Mouse (Mus musculus): ENCODE data around the gene Wdr91. TPM values are rescaled to one million over a fixed set of nuclear protein-coding genes. Genes with fewer than 3 reads are reported as not detected.

The Wdr91 gene
- polyA plus RNA-seq, 1 experiment = 56.0 TPM

DNA sequence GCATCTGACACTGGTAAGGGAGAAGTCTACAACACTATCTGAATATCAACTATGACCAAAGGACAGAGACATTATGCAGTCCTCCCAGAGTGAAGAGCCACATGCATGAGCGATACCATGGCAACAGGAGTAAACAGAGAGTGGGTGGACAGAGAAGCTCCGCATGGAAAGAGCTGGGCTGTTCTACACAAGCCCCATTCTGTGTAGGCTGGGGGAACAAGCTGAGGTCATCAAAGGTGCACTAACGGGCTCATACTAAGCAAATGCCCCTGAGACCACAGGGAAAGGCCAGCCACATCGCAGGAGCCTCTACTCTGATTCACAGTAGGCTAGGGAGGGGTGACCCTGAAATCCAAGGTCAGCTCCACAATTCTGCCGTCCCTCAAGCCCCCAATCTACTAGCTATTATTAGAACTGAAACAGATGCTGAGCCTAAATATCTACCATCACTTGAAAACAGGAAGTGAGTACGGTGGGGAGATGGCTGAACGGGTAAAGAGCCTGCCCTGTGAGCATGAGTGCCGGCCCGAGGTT is 8.7 kb downstream of the Wdr91 start:
- Histone ChIP-seq H3K27me3 (replicated peaks; ENCODE audit: control insufficient read depth, insufficient read depth, low read length) (no peaks in the 10 kb centered on the region), H3K27ac (ENCODE audit: insufficient read depth, low read depth, low read length) (no peak overlapping the region), H3K4me3 (ENCODE audit: insufficient read depth, low read depth, low read length) (no peak overlapping the region), H3K36me3 (ENCODE audit: control insufficient read depth, insufficient read depth, low read length) (peaks cover 1% of the 10 kb centered on the region), H3K4me1 (ENCODE audit: control insufficient read depth, insufficient read depth, low read length) (peaks cover 8% of the 10 kb centered on the region)
- WGBS = 62% methylated on average over 9 of the region's 9 CpGs
- TF ChIP-seq POLR2A (IDR thresholded peaks at IDR 0.05; ENCODE audit: low read depth, low read length) (no peak), CTCF (conservative IDR thresholded peaks at IDR 0.05; ENCODE audit: insufficient read depth, insufficient read length, low read depth, low read length) (no peak)
- DNase-seq = no peak

DNA sequence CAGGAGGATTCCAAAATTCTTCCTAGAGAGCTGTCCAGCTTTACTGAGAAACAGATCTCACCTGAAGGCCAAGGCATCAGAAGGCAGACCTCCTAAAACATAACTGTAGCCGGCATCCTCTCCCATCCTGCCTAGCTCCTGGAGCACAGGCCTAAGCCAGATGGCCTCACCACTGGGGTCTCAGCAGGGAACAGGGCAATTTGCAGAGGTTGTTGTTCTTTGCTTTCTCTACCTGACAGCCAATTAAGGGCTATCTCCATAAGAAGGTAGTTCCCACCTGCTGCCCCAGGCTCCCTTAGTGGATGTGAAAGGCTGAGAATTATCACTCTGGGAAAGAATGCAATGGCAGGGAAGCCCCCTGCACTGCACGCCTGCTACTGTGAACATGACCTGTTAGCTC is 9.7 kb downstream of the Wdr91 start:
- TF ChIP-seq CTCF (conservative IDR thresholded peaks at IDR 0.05; ENCODE audit: insufficient read depth, insufficient read length, low read depth, low read length) (no peak), POLR2A (IDR thresholded peaks at IDR 0.05; ENCODE audit: low read depth, low read length) (no peak)
- H3K27ac ChIP-seq (ENCODE audit: insufficient read depth, low read depth, low read length) = no peak overlapping the region
- WGBS = 94% methylated on average over 2 of the region's 2 CpGs

DNA sequence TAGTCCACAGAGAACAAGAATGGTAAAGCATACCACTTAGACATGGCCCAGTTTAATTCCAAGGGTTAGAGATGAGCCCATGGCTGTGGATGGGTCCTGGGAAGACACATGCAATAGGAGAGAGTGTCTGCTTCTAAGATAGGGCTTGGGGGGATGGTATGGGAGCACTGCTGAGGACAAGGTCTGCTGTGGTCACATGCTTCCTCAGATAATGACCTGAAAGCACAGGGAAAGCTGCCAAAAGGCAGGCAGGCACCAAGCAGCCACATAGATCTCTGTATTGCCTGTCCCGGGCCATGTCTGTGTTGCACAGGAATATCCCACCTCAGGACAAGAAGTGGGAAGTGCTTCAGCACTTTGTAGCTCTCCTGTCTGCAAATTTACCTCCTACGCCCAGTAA is 11.5 kb downstream of the Wdr91 start:
- Histone ChIP-seq H3K27ac (ENCODE audit: insufficient read depth, low read depth, low read length) (peak overlapping the region; percentile 64; the same call in 1 of the 2 replicates), H3K4me1 (ENCODE audit: control insufficient read depth, insufficient read depth, low read length) (peaks cover 3% of the 10 kb centered on the region; the same call in 1 of the 2 replicates), H3K4me3 (ENCODE audit: insufficient read depth, low read depth, low read length) (no peak overlapping the region), H3K27me3 (replicated peaks; ENCODE audit: control insufficient read depth, insufficient read depth, low read length) (no peaks in the 10 kb centered on the region), H3K36me3 (ENCODE audit: control insufficient read depth, insufficient read depth, low read length) (peaks cover 3% of the 10 kb centered on the region; the same call in 1 of the 2 replicates)
- WGBS = 60% methylated on average over 2 of the region's 2 CpGs
- peak; percentile 88 for DNase-seq
- TF ChIP-seq POLR2A (IDR thresholded peaks at IDR 0.05; ENCODE audit: low read depth, low read length) (no peak), CTCF (conservative IDR thresholded peaks at IDR 0.05; ENCODE audit: insufficient read depth, insufficient read length, low read depth, low read length) (no peak)

More for the DNA sequence above, 9.7 kb downstream of the Wdr91 start:
- no peaks in the 10 kb centered on the region for H3K27me3 ChIP-seq (replicated peaks; ENCODE audit: control insufficient read depth, insufficient read depth, low read length)
- H3K4me3 ChIP-seq (ENCODE audit: insufficient read depth, low read depth, low read length) = no peak overlapping the region
- peaks cover 5% of the 10 kb centered on the region for H3K4me1 ChIP-seq (ENCODE audit: control insufficient read depth, insufficient read depth, low read length)
- DNase-seq = no peak
- peaks cover 1% of the 10 kb centered on the region for H3K36me3 ChIP-seq (ENCODE audit: control insufficient read depth, insufficient read depth, low read length)

DNA sequence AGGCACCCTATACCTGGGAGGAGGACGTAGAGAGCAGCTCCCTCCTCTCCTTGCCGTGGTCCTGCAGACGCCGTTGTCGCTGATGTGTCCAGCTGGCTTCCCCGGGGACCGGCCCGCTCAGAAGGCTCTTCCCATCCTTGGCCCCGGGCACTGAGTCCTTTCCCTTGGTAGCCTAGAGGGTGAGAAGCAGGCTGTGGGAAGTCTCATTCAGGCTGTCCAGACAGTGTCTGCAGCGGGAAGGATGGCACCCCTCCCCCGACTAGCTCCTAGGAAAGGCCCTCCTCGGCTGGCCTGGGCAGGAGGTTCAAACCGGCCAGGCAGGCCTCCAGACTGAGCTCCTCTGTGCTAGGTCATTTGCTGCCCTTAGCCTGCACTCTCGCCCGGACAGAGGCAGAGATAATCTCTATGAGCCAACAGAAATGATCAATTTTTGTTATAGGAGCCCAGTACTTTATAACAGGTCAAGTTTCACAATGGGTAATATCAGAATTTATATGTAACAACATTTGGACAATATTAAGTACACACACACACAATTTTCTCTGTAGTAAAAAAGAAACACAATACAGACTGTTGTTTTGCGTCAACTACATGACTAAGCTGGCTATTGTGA is 14.4 kb downstream of the Wdr91 start:
- peaks cover 1% of the 10 kb centered on the region; the same call in 1 of the 2 replicates for H3K36me3 ChIP-seq (ENCODE audit: control insufficient read depth, insufficient read depth, low read length)
- H3K4me1 ChIP-seq (ENCODE audit: control insufficient read depth, insufficient read depth, low read length) = peaks cover 3% of the 10 kb centered on the region; the same call in 1 of the 2 replicates
- TF ChIP-seq POLR2A (IDR thresholded peaks at IDR 0.05; ENCODE audit: low read depth, low read length) = no peak
- no peak for TF ChIP-seq CTCF (conservative IDR thresholded peaks at IDR 0.05; ENCODE audit: insufficient read depth, insufficient read length, low read depth, low read length)
- no peak for DNase-seq
- no peak overlapping the region for H3K27ac ChIP-seq (ENCODE audit: insufficient read depth, low read depth, low read length)
- no peak overlapping the region for H3K4me3 ChIP-seq (ENCODE audit: insufficient read depth, low read depth, low read length)
- WGBS = 69% methylated on average over 16 of the region's 16 CpGs
- H3K27me3 ChIP-seq (replicated peaks; ENCODE audit: control insufficient read depth, insufficient read depth, low read length) = no peaks in the 10 kb centered on the region

DNA sequence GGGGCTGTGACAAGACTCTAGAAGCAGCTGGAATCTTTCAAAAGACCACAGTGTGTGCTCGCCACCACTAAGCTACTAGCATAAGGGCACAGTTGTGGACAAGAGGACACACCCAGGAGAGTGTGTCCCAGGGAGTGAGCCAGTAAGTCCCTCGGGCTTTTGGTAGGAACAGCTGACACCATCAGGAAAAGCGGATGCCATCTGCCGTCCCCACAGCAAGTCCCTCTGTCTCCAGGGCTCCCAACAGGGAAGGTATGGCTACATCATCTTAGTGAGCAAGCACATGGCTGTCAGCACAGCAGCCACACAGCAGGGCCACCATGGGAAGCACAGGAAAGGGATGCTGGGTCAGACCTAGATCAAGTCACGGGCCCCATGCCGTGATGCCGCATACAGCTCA is 15.1 kb downstream of the Wdr91 start:
- DNase-seq = no peak
- Histone ChIP-seq H3K4me3 (ENCODE audit: insufficient read depth, low read depth, low read length) (no peak overlapping the region), H3K27me3 (replicated peaks; ENCODE audit: control insufficient read depth, insufficient read depth, low read length) (no peaks in the 10 kb centered on the region), H3K36me3 (ENCODE audit: control insufficient read depth, insufficient read depth, low read length) (peaks cover 1% of the 10 kb centered on the region; the same call in 1 of the 2 replicates), H3K27ac (ENCODE audit: insufficient read depth, low read depth, low read length) (no peak overlapping the region), H3K4me1 (ENCODE audit: control insufficient read depth, insufficient read depth, low read length) (peaks cover 3% of the 10 kb centered on the region; the same call in 1 of the 2 replicates)
- WGBS = 90% methylated on average over 7 of the region's 7 CpGs
- TF ChIP-seq POLR2A (IDR thresholded peaks at IDR 0.05; ENCODE audit: low read depth, low read length) (no peak), CTCF (conservative IDR thresholded peaks at IDR 0.05; ENCODE audit: insufficient read depth, insufficient read length, low read depth, low read length) (no peak)

DNA sequence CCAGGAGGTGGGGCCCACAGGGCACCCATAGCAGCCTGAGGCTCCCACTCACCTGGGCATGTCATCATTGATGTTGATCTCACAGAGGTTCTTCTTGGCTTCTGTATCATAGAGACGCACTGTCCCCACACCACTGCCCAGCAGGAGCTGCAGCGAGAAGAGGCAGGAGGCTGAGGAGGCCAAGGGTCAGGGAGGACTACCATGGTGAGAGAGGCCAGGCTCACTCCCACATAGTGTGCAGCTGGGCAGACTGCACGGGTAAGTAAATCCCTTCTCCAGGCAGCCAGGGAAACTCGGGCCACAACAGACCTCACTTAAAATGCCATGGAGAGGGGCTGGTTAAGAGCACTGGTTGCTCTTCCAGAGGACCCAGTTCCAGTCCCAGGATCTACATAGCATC is 21.5 kb downstream of the Wdr91 start:
- Histone ChIP-seq H3K36me3 (ENCODE audit: control insufficient read depth, insufficient read depth, low read length) (peaks cover 4% of the 10 kb centered on the region; the same call in 1 of the 2 replicates), H3K4me3 (ENCODE audit: insufficient read depth, low read depth, low read length) (no peak overlapping the region), H3K4me1 (ENCODE audit: control insufficient read depth, insufficient read depth, low read length) (no peaks in the 10 kb centered on the region), H3K27me3 (replicated peaks; ENCODE audit: control insufficient read depth, insufficient read depth, low read length) (no peaks in the 10 kb centered on the region), H3K27ac (ENCODE audit: insufficient read depth, low read depth, low read length) (no peak overlapping the region)
- 45% methylated on average over 4 of the region's 4 CpGs for WGBS
- no peak for DNase-seq
- TF ChIP-seq POLR2A (IDR thresholded peaks at IDR 0.05; ENCODE audit: low read depth, low read length) (no peak), CTCF (conservative IDR thresholded peaks at IDR 0.05; ENCODE audit: insufficient read depth, insufficient read length, low read depth, low read length) (no peak)

DNA sequence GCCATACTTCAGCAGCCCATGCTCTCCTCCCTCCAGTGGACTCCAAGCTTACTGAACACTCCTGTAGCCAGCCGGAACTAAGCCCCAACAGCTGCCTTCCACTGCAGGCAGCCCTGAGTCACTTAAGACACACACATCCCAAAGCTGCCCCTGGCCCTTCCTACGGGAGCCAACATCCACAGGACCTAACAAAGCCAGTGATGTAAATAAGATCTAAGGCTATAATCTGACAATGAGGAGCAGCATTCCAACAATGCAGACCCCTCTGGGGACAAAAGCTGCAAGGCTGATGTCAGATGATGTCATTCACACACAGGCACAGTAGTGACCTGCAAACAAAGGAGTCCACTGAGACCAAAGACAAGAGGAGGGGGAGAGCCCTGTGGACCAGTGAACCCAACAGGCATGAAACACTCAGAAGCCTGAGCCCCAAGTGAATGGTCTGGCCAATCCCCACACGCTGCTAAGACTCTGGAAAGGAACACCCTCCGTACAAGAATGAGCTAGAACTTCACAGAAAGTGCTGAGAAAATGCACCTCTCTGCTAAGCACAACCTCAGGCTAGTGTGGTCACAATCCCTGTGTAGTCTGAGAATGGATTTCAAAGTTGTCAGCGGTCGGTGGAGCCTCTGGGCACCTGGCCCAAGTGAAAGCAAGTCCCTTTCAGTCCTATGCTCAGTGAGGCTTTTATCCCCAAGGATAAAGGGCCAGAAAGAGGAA is 23.4 kb downstream of the Wdr91 start:
- TF ChIP-seq POLR2A (IDR thresholded peaks at IDR 0.05; ENCODE audit: low read depth, low read length) (no peak), CTCF (conservative IDR thresholded peaks at IDR 0.05; ENCODE audit: insufficient read depth, insufficient read length, low read depth, low read length) (no peak)
- Histone ChIP-seq H3K4me1 (ENCODE audit: control insufficient read depth, insufficient read depth, low read length) (no peaks in the 10 kb centered on the region), H3K4me3 (ENCODE audit: insufficient read depth, low read depth, low read length) (no peak overlapping the region), H3K27me3 (replicated peaks; ENCODE audit: control insufficient read depth, insufficient read depth, low read length) (no peaks in the 10 kb centered on the region), H3K36me3 (ENCODE audit: control insufficient read depth, insufficient read depth, low read length) (peaks cover 4% of the 10 kb centered on the region; the same call in 1 of the 2 replicates), H3K27ac (ENCODE audit: insufficient read depth, low read depth, low read length) (no peak overlapping the region)
- WGBS = 84% methylated on average over 6 of the region's 6 CpGs
- DNase-seq = no peak

All from kidney, adult 2 months (tissue).